Mouse (Mus musculus) neural tube, embryonic 15.5 days (tissue): ENCODE data around the gene Rfx5. TPM values are rescaled to one million over a fixed set of nuclear protein-coding genes. Genes with fewer than 3 reads are reported as not detected.

Experiments used
- ATAC-seq: fragments of 200-750 bp; cut with Nextera tagmentation; 2 replicates; pipeline ENCODE4 v1.8.0; 2017; ENCODE audit warnings: mild to moderate bottlenecking, moderate TSS enrichment, moderate library complexity; ENCODE audit not compliant: low FRiP score
- H3K27ac ChIP-seq: fragments of 300-500 bp; sonication (generic); replicated peaks from 2 replicates; pipeline ENCODE4 v1.5.1; 2015; ENCODE audit warnings: mild to moderate bottlenecking, inconsistent platforms
- H3K27me3 ChIP-seq: fragments of 300-500 bp; sonication (generic); replicated peaks from 2 replicates; pipeline ENCODE4 v1.6.1; 2015; ENCODE audit warnings: inconsistent platforms
- H3K36me3 ChIP-seq: fragments of 300-500 bp; sonication (generic); 2 replicates; pipeline ENCODE4 v1.6.1; 2015; ENCODE audit warnings: inconsistent platforms
- H3K4me1 ChIP-seq: fragments of 300-500 bp; sonication (generic); 2 replicates; pipeline ENCODE4 v1.6.1; 2015; ENCODE audit warnings: inconsistent platforms
- H3K4me2 ChIP-seq: fragments of 300-500 bp; sonication (generic); 2 replicates; pipeline ENCODE4 v1.6.1; 2015; ENCODE audit warnings: inconsistent platforms, mild to moderate bottlenecking, moderate library complexity
- H3K4me3 ChIP-seq: fragments of 300-500 bp; sonication (generic); replicated peaks from 2 replicates; pipeline ENCODE4 v1.5.1; 2015; ENCODE audit warnings: mild to moderate bottlenecking, inconsistent platforms
- H3K9ac ChIP-seq: fragments of 300-500 bp; sonication (generic); replicated peaks from 2 replicates; pipeline ENCODE4 v1.6.1; 2015; ENCODE audit warnings: mild to moderate bottlenecking, inconsistent platforms
- H3K9me3 ChIP-seq: fragments of 300-500 bp; sonication (generic); replicated peaks from 2 replicates; pipeline ENCODE4 v1.6.1; 2016; ENCODE audit warnings: inconsistent platforms
- WGBS: fragments of 180-500 bp; shearing (Covaris S2); methylation state at CpG from one replicate; pipeline ENCODE4 v1.1.7; 2015; ENCODE audit warnings: mixed read lengths; 5-methylcytosine and 5-hydroxymethylcytosine counted together
- polyA plus RNA-seq: library from polyadenylated mRNA; unstranded; fragments of >200 nt; fragmentation: Nextera tagmentation; extraction: Ambion mirVana; gene quantifications from 2 replicates; pipeline ENCODE4 v1.2.1, GENCODE M21; 2015

Rfx5 gene
- polyA plus RNA-seq, 1 experiment from 2014 or later, result 8.0 TPM

DNA sequence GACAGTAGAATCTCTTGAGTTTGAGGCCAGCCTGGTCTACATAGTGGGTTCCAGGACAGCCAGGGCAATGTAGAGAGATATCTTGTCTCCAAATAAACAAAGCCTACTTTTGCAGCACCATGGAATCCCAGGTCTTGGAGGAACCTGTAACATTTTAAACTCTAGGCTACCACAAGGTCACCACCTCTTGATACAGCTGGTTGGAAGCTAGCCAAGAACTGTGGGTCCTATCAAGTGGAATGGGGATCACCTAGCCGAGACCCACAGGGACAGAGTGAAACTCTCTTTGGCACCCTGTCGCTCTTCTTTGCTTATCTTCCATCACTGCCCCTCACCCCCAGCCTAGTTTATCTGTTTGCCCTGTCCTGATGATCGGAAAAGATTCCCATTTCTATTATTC lies 18.7 kb downstream of the Rfx5 start:
- Histone ChIP-seq H3K9me3 (no peaks in the 10 kb centered on the region), H3K4me3 (no peak overlapping the region), H3K9ac (no peak overlapping the region), H3K4me1 (peaks cover 29% of the 10 kb centered on the region), H3K4me2 (no peak overlapping the region), H3K27me3 (no peaks in the 10 kb centered on the region), H3K36me3 (no peaks in the 10 kb centered on the region; the same call in 1 of the 2 replicates), H3K27ac (no peak overlapping the region)
- no peak for ATAC-seq
- WGBS, result 89% methylated on average over 3 of the region's 3 CpGs

DNA sequence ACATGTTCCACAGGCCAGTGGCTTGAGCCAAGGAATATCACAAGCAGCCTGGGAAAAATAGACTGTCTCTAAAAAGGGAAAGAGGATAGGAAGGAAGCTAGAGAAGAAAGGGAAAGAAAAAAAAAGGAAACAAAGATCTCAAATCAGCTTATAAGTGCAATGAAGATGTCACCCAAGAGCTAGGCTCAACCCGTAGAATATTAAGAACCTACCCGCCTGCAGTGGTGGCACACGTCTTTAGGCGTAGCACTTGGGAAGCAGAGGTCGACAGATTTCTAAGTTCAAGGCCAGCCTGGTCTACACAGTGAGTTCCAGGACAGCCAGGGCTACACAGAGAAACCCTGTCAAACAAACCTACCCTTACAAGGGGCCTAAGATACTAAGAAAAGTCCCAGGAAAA lies 19.7 kb downstream of the Rfx5 start:
- Histone ChIP-seq H3K4me3 (no peak overlapping the region), H3K9me3 (no peaks in the 10 kb centered on the region), H3K9ac (no peak overlapping the region), H3K36me3 (no peaks in the 10 kb centered on the region; the same call in 1 of the 2 replicates), H3K4me1 (peaks cover 32% of the 10 kb centered on the region), H3K4me2 (peak overlapping the region; percentile 76), H3K27ac (no peak overlapping the region), H3K27me3 (no peaks in the 10 kb centered on the region)
- ATAC-seq, result no peak
- 89% methylated on average over 5 of the region's 5 CpGs for WGBS

DNA sequence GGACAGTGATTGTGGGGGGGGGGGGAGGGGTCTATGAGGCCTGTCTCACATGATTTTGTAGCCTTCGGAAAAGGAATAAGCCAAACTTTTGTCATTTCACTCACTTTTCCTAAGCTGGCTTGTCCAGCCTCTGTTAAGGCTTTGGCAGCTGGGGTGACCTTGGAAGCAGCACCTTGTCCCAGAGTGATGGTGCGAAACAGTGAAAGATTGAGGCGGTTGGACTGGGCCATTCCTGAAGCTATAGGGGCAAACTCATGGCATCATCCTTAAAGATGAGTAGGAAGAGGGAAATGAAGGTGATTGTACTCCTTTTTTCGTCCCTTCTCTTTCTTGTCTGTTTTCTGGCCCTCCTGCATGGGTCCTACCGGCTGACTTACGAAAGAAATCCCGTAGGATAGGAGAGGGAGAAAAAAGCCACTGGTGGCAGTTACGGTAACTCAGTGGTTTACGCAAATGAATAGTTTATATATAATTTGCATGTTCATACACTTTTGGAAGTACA lies 20.2 kb downstream of the Rfx5 start:
- peak overlapping the region; percentile 95 for H3K4me3 ChIP-seq
- no peaks in the 10 kb centered on the region for H3K27me3 ChIP-seq
- H3K4me1 ChIP-seq, result peaks cover 32% of the 10 kb centered on the region
- peak overlapping the region; percentile 99 for H3K9ac ChIP-seq
- H3K36me3 ChIP-seq, result no peaks in the 10 kb centered on the region; the same call in 1 of the 2 replicates
- no peak overlapping the region; the same call in 1 of the 2 replicates for H3K27ac ChIP-seq
- ATAC-seq, result peak; percentile 37
- peak overlapping the region; percentile 76 for H3K4me2 ChIP-seq
- 18% methylated on average over 9 of the region's 9 CpGs for WGBS
- no peaks in the 10 kb centered on the region for H3K9me3 ChIP-seq

DNA sequence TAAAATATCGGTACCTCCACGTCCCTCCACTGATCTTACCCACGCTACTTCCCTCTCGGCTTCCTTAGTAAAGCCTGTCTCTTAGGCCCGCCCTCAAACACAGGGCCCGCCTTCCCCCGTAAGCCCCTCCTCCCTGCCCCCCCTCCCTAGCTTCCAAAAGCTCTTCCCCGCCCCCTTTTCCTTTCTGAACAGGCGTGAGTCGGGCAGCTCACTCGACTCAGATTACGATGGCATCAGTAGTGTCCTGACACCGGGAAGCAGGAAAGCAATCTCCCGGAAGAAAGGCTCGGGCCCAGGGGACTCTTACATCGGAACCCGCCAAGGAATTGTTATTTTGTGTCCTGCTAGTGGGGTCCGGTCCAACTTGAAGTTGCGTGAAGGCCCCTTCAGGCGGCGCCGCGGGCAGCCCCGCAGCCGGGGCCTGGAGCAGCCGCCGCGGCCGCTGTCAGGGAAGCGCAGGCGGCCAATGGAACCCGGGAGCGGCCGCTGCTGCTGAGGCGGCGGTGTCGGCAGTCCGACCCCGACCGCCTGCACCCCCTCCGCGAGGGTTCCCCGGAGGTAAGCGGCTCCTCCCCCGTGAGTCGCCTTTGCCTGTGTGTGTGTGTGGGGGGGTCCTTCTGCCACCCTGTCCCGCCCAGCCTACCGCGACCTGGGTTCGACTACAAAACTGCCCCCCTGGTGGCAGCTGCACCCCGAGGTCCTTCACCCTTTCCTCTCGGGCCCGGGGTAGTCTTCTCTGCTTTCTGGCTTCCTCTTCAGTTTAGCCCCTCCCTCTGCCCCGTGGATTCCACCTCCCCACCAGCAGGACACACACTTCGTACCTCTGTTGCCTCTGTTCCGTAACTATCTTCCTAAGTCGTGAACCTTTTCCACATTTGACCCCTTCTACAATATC lies 20.9 kb downstream of the Rfx5 start, which contains the start of gene Pi4kb:
Gene Pi4kb, plus strand, starts transcription at position 204 of the 895 bp plus-strand sequence.
- Histone ChIP-seq H3K27ac (peak within 1 kb of the TSS; percentile 94), H3K36me3 (no peaks in the 10 kb centered on the region; the same call in 1 of the 2 replicates), H3K4me1 (peaks cover 32% of the 10 kb centered on the region), H3K9ac (peak within 1 kb of the TSS; percentile 99), H3K9me3 (no peaks in the 10 kb centered on the region), H3K4me2 (peak within 1 kb of the TSS; percentile 76), H3K4me3 (peak within 1 kb of the TSS; percentile 95), H3K27me3 (no peaks in the 10 kb centered on the region)
- under 1% methylated on average over 49 of the region's 57 CpGs for WGBS
- ATAC-seq, result peak; percentile 96

DNA sequence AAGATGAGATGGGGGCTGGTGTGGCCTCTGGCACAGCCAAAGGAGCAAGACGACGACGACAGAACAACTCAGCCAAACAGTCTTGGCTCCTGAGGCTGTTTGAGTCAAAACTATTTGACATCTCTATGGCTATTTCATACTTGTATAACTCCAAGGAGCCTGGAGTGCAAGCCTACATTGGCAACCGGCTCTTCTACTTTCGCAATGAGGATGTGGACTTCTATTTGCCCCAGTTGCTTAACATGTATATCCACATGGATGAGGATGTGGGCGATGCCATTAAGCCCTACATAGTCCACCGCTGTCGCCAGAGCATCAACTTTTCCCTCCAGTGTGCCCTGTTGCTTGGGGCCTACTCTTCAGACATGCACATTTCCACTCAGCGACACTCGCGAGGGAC lies 30.4 kb downstream of the Rfx5 start:
- H3K4me2 ChIP-seq, result no peak overlapping the region
- H3K4me1 ChIP-seq, result peaks cover 23% of the 10 kb centered on the region
- peaks cover 32% of the 10 kb centered on the region for H3K36me3 ChIP-seq
- no peak overlapping the region for H3K27ac ChIP-seq
- 96% methylated on average over 11 of the region's 11 CpGs for WGBS
- no peaks in the 10 kb centered on the region for H3K27me3 ChIP-seq
- ATAC-seq, result no peak
- H3K9me3 ChIP-seq, result no peaks in the 10 kb centered on the region
- no peak overlapping the region for H3K4me3 ChIP-seq
- no peak overlapping the region for H3K9ac ChIP-seq

DNA sequence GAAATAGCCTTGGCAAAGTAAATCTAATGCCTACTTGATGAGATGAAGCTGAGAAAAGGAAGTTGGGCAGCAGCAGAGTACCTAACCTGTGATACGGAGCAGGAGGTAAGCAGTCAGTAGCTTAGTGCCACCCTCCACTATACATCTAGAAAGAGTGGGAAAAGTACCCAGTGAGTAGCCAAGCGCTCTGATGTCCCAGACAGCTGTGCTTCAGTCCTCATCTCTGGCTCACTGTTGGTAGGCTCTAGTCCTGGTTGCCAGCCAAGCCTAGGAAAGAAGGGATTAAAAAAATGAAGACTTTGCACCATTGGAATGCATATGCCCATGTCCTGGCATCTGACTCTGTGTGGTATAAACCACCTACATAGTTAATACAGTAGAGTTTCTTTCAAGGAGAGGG lies 31.6 kb downstream of the Rfx5 start:
- H3K4me3 ChIP-seq, result no peak overlapping the region
- H3K4me2 ChIP-seq, result no peak overlapping the region
- H3K27me3 ChIP-seq, result no peaks in the 10 kb centered on the region
- no peaks in the 10 kb centered on the region for H3K9me3 ChIP-seq
- H3K36me3 ChIP-seq, result peaks cover 35% of the 10 kb centered on the region
- WGBS, result 92% methylated on average over 2 of the region's 2 CpGs
- H3K27ac ChIP-seq, result no peak overlapping the region
- no peak for ATAC-seq
- H3K9ac ChIP-seq, result no peak overlapping the region
- peaks cover 27% of the 10 kb centered on the region for H3K4me1 ChIP-seq

DNA sequence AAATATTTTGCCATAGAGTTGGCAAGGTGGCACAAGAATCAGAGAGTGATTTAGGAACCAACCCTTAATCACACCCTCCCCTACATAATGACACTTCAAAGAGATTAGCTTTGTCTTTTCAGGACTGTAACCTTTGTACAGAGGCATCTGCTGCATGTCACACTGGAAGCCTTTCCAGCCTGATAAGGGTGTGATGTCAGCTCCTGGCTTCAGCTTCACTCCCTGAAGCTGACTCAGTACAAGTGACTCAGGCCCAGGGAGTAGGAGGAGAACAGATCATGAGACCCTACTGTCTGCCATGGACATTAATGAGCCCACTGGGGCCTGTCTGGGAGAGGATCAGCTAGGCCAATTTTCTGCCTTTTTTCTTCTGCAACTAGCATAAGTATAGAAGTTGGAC lies 33.7 kb downstream of the Rfx5 start:
- H3K27me3 ChIP-seq, result no peaks in the 10 kb centered on the region
- no peak overlapping the region for H3K27ac ChIP-seq
- H3K36me3 ChIP-seq, result peaks cover 35% of the 10 kb centered on the region

DNA sequence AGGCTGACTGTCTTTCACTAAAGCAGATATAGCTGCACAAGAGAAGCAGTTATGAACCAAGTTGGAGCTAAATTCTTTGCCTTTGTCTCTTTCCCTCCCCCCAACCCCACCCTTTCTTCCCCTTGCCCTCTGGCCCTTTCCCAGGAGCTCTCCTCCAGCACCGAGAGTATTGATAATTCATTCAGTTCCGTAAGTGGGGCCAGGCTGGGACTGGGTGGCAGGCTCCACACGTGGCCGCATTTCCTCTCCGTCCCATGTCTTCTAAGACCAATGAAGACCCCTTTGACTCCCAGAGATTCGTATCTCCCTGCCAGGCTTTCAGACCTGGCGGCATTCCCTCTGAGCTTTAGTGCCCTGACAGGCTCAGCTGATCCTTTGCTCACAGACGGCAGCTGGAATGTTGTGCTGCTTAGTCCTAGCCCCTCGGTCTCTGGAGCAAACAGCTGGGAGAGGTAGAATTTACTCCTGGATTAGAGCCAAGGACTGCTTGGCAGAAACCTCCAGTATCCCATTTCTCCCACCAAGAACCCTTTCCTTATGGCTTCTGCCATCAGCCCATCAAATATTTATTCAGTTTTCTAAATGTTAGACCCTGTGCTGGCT lies 35.4 kb downstream of the Rfx5 start:
- Histone ChIP-seq H3K9ac (no peak overlapping the region), H3K9me3 (no peaks in the 10 kb centered on the region), H3K36me3 (peaks cover 43% of the 10 kb centered on the region), H3K27ac (0 out of 2 replicates have a peak overlapping the region, but pooled peaks have one; percentile 25), H3K4me3 (no peak overlapping the region), H3K4me1 (peaks cover 27% of the 10 kb centered on the region), H3K4me2 (no peak overlapping the region), H3K27me3 (no peaks in the 10 kb centered on the region)
- no peak for ATAC-seq
- WGBS, result 59% methylated on average over 9 of the region's 9 CpGs

More for the DNA sequence above, 33.7 kb downstream of the Rfx5 start:
- H3K9me3 ChIP-seq, result no peaks in the 10 kb centered on the region
- H3K4me3 ChIP-seq, result no peak overlapping the region
- H3K4me1 ChIP-seq, result peaks cover 27% of the 10 kb centered on the region
- no peak for ATAC-seq
- H3K9ac ChIP-seq, result no peak overlapping the region
- H3K4me2 ChIP-seq, result no peak overlapping the region

DNA sequence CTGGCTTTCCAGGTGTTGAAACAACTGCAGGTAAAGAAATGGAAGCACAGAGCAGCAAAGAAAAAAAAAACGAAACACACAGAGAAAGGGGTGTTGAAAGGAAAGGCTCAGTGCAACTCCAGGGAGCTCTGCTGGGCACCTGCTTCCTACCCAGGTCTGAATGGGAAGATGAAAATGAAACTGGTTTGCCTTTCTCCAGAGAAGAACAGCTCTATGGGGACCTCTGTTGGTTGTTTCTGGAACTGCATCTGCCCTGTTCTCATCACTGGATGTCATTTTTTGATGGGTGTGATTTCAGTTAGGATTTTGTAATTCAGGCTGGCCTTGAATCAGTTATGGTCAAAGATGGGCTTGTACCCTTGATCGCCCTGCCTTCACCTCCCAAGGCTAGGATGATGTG lies 43.1 kb downstream of the Rfx5 start:
- Histone ChIP-seq H3K36me3 (peaks cover 88% of the 10 kb centered on the region), H3K4me3 (no peak overlapping the region), H3K27ac (no peak overlapping the region), H3K27me3 (no peaks in the 10 kb centered on the region), H3K9me3 (no peaks in the 10 kb centered on the region), H3K4me1 (no peaks in the 10 kb centered on the region), H3K4me2 (no peak overlapping the region), H3K9ac (no peak overlapping the region)
- 44% methylated on average over 2 of the region's 2 CpGs for WGBS
- ATAC-seq, result no peak

DNA sequence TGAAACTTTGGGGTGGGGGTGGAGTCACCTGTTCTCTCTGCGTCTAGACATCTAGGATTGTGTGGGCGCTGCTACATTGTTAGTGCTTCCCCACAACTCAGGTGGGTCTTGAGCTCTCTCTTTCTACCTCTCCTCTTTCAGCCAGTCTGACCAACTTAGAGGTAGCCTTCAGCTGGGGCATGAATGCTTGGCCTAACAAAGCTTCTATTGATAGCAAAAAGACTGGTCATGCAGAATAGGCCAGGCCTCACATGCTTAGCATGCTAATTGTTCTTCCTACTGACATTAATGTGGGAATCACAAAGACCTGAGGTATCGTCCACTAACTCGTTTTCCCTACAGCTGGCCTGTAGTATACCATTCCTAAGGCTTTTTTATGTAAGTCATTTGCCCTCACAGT lies 48.7 kb downstream of the Rfx5 start:
- H3K4me3 ChIP-seq, result no peak overlapping the region
- H3K27me3 ChIP-seq, result no peaks in the 10 kb centered on the region
- H3K9me3 ChIP-seq, result no peaks in the 10 kb centered on the region
- H3K4me1 ChIP-seq, result peaks cover 5% of the 10 kb centered on the region; the same call in 1 of the 2 replicates
- H3K36me3 ChIP-seq, result peaks cover 87% of the 10 kb centered on the region
- no peak overlapping the region for H3K9ac ChIP-seq
- H3K4me2 ChIP-seq, result no peak overlapping the region
- no peak for ATAC-seq
- 50% methylated on average over 4 of the region's 4 CpGs for WGBS
- H3K27ac ChIP-seq, result no peak overlapping the region

DNA sequence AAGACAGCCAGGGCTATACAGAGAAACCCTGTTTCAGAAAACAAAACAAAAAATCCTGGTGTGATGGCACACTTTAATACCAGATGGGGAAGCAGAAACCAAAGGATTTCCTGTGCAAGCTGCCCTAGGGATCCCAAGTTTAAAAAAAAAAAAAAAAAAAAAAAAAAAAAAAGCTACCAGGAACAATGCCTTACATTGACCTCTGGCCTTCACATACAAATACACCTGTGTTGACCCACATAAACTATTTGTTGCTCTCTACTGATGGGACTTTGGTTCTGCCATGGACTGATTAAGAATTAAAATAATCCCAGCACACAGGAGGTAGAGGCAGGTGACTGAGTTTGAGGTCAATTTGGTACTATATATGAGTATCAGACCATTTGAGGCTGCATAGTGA lies 49.4 kb downstream of the Rfx5 start:
- H3K27me3 ChIP-seq, result no peaks in the 10 kb centered on the region
- peaks cover 5% of the 10 kb centered on the region; the same call in 1 of the 2 replicates for H3K4me1 ChIP-seq
- no peaks in the 10 kb centered on the region for H3K9me3 ChIP-seq
- H3K4me2 ChIP-seq, result no peak overlapping the region
- H3K4me3 ChIP-seq, result no peak overlapping the region
- no peak for ATAC-seq
- H3K9ac ChIP-seq, result no peak overlapping the region
- H3K36me3 ChIP-seq, result peaks cover 87% of the 10 kb centered on the region
- no peak overlapping the region for H3K27ac ChIP-seq

DNA sequence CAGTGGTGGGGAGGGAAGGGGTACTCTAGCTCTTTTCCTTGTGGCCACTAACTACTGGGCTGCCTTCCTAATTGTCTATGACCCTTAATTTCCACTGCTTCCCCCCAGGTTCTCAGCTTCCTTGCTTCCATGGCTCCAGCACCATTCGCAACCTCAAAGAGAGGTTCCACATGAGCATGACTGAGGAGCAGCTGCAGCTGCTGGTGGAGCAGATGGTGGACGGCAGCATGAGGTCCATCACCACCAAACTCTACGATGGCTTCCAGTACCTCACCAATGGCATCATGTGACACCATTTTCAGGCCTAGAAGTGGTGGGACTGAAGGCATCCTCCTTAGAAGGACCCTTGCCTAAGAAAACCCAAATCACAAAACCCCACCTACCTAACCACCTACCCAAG lies 51.8 kb downstream of the Rfx5 start:
- Histone ChIP-seq H3K9me3 (no peaks in the 10 kb centered on the region), H3K4me1 (peaks cover 11% of the 10 kb centered on the region; the same call in 1 of the 2 replicates), H3K4me2 (no peak overlapping the region), H3K27ac (no peak overlapping the region; the same call in 1 of the 2 replicates), H3K4me3 (no peak overlapping the region), H3K27me3 (no peaks in the 10 kb centered on the region), H3K9ac (no peak overlapping the region), H3K36me3 (peaks cover 89% of the 10 kb centered on the region)
- ATAC-seq, result no peak
- WGBS, result 91% methylated on average over 3 of the region's 3 CpGs
